Mouse (Mus musculus): Measurements from ENCODE around the gene Rcor1. TPM values are rescaled to one million over a fixed set of nuclear protein-coding genes. Genes with fewer than 3 reads are reported as not detected.

The Rcor1 gene
- polyA plus RNA-seq, 1 experiment: 19.1 TPM

- no peak for DNase-seq (ENCODE audit: low read depth)
- TF ChIP-seq POLR2A (IDR thresholded peaks at IDR 0.05; ENCODE audit: borderline replicate concordance, extremely low read depth, insufficient read depth, insufficient read length, poor library complexity, severe bottlenecking) (no peak), CTCF (IDR thresholded peaks at IDR 0.05; ENCODE audit: borderline replicate concordance, extremely low read depth, insufficient read depth, insufficient read length) (no peak)
Observed at GRCm38 (mm10) chr12:111071477-111072152, 32.5 kb downstream of the Rcor1 start.

GRCm38 (mm10) chr12:111076385-111076965, 37.3 kb downstream of the Rcor1 start:
- TF ChIP-seq CTCF (IDR thresholded peaks at IDR 0.05; ENCODE audit: borderline replicate concordance, extremely low read depth, insufficient read depth, insufficient read length) (no peak), POLR2A (IDR thresholded peaks at IDR 0.05; ENCODE audit: borderline replicate concordance, extremely low read depth, insufficient read depth, insufficient read length, poor library complexity, severe bottlenecking) (no peak)
- DNase-seq (ENCODE audit: low read depth): no peak

GRCm38 (mm10) chr12:111085579-111085978, 46.4 kb downstream of the Rcor1 start:
- TF ChIP-seq CTCF (IDR thresholded peaks at IDR 0.05; ENCODE audit: borderline replicate concordance, extremely low read depth, insufficient read depth, insufficient read length) (no peak), POLR2A (IDR thresholded peaks at IDR 0.05; ENCODE audit: borderline replicate concordance, extremely low read depth, insufficient read depth, insufficient read length, poor library complexity, severe bottlenecking) (no peak)

GRCm38 (mm10) chr12:111087066-111087465, 47.9 kb downstream of the Rcor1 start:
- TF ChIP-seq POLR2A (IDR thresholded peaks at IDR 0.05; ENCODE audit: borderline replicate concordance, extremely low read depth, insufficient read depth, insufficient read length, poor library complexity, severe bottlenecking) (no peak), CTCF (IDR thresholded peaks at IDR 0.05; ENCODE audit: borderline replicate concordance, extremely low read depth, insufficient read depth, insufficient read length) (no peak)

More at GRCm38 (mm10) chr12:111085579-111085978, 46.4 kb downstream of the Rcor1 start:
- no peak for DNase-seq (ENCODE audit: low read depth)

GRCm38 (mm10) chr12:111088186-111088585, 49.0 kb downstream of the Rcor1 start:
- DNase-seq (ENCODE audit: low read depth): peak; percentile 92

More at GRCm38 (mm10) chr12:111087066-111087465, 47.9 kb downstream of the Rcor1 start:
- no peak for DNase-seq (ENCODE audit: low read depth)

GRCm38 (mm10) chr12:111088731-111089141, 49.6 kb downstream of the Rcor1 start:
- TF ChIP-seq CTCF (IDR thresholded peaks at IDR 0.05; ENCODE audit: borderline replicate concordance, extremely low read depth, insufficient read depth, insufficient read length) (no peak), POLR2A (IDR thresholded peaks at IDR 0.05; ENCODE audit: borderline replicate concordance, extremely low read depth, insufficient read depth, insufficient read length, poor library complexity, severe bottlenecking) (no peak)
- DNase-seq (ENCODE audit: low read depth): peak; percentile 26

More at GRCm38 (mm10) chr12:111088186-111088585, 49.0 kb downstream of the Rcor1 start:
- TF ChIP-seq POLR2A (IDR thresholded peaks at IDR 0.05; ENCODE audit: borderline replicate concordance, extremely low read depth, insufficient read depth, insufficient read length, poor library complexity, severe bottlenecking): no peak
- TF ChIP-seq CTCF (IDR thresholded peaks at IDR 0.05; ENCODE audit: borderline replicate concordance, extremely low read depth, insufficient read depth, insufficient read length): peak; percentile 56; the same call in 1 of the 2 replicates

GRCm38 (mm10) chr12:111089145-111089544, 50.0 kb downstream of the Rcor1 start:
- DNase-seq (ENCODE audit: low read depth): no peak

GRCm38 (mm10) chr12:111090801-111091200, 51.6 kb downstream of the Rcor1 start:
- no peak for DNase-seq (ENCODE audit: low read depth)

More at GRCm38 (mm10) chr12:111089145-111089544, 50.0 kb downstream of the Rcor1 start:
- no peak for TF ChIP-seq CTCF (IDR thresholded peaks at IDR 0.05; ENCODE audit: borderline replicate concordance, extremely low read depth, insufficient read depth, insufficient read length)
- no peak for TF ChIP-seq POLR2A (IDR thresholded peaks at IDR 0.05; ENCODE audit: borderline replicate concordance, extremely low read depth, insufficient read depth, insufficient read length, poor library complexity, severe bottlenecking)

GRCm38 (mm10) chr12:111091981-111092380, 52.8 kb downstream of the Rcor1 start:
- TF ChIP-seq CTCF (IDR thresholded peaks at IDR 0.05; ENCODE audit: borderline replicate concordance, extremely low read depth, insufficient read depth, insufficient read length): no peak
- TF ChIP-seq POLR2A (IDR thresholded peaks at IDR 0.05; ENCODE audit: borderline replicate concordance, extremely low read depth, insufficient read depth, insufficient read length, poor library complexity, severe bottlenecking): no peak
- DNase-seq (ENCODE audit: low read depth): no peak

More at GRCm38 (mm10) chr12:111090801-111091200, 51.6 kb downstream of the Rcor1 start:
- no peak for TF ChIP-seq CTCF (IDR thresholded peaks at IDR 0.05; ENCODE audit: borderline replicate concordance, extremely low read depth, insufficient read depth, insufficient read length)
- no peak for TF ChIP-seq POLR2A (IDR thresholded peaks at IDR 0.05; ENCODE audit: borderline replicate concordance, extremely low read depth, insufficient read depth, insufficient read length, poor library complexity, severe bottlenecking)

GRCm38 (mm10) chr12:111094073-111094472, 54.9 kb downstream of the Rcor1 start:
- no peak for TF ChIP-seq POLR2A (IDR thresholded peaks at IDR 0.05; ENCODE audit: borderline replicate concordance, extremely low read depth, insufficient read depth, insufficient read length, poor library complexity, severe bottlenecking)
- no peak for TF ChIP-seq CTCF (IDR thresholded peaks at IDR 0.05; ENCODE audit: borderline replicate concordance, extremely low read depth, insufficient read depth, insufficient read length)
- no peak for DNase-seq (ENCODE audit: low read depth)

- TF ChIP-seq POLR2A (IDR thresholded peaks at IDR 0.05; ENCODE audit: borderline replicate concordance, extremely low read depth, insufficient read depth, insufficient read length, poor library complexity, severe bottlenecking): no peak
- no peak for TF ChIP-seq CTCF (IDR thresholded peaks at IDR 0.05; ENCODE audit: borderline replicate concordance, extremely low read depth, insufficient read depth, insufficient read length)
- DNase-seq (ENCODE audit: low read depth): no peak
Observed at GRCm38 (mm10) chr12:111095086-111095485, 55.9 kb downstream of the Rcor1 start.
